Mouse (Mus musculus): ENCODE data around the gene Ado. TPM values are rescaled to one million over a fixed set of nuclear protein-coding genes. Genes with fewer than 3 reads are reported as not detected.

Gene Ado
- total RNA-seq, 4 experiments from 2014 or later = 36.7 to 41.4 (median 39.0) TPM

DNA sequence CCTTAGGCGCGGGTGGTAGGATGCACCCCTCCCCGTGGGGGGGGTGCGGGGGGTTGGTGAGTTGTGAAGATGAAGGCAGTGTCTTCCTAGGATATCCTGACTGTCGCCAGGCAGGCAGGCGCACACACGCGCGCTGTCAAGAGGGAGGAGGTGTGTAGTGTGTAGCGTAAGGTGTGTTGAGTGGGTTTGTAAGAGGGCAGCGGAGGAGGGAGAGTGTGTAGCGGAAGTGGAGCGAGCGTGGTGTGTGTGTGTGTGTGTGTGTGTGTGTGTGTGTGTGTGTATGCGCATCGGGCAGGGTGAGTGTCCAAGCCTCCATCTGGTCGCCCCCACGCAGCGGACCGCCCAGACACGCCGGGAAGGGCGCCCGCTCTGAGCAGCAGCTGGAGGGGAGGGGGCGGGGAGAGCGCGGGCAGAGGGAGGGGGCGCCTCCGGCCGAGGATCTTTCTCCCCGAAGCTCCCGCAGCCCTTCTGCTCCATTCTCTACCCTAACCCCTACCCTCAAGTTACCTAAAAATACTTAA lies 12.1 kb downstream of the Ado start:
- DNase-seq (ENCODE audit: low spot score in 2 of 2) = peak in 1 of 2 experiments; percentile 66

GRCm38 (mm10) chr10:67535972-67536371 lies 12.8 kb downstream of the Ado start:
- peak in 1 of 2 experiments; percentile 56 for DNase-seq (ENCODE audit: low spot score in 2 of 2)

- DNase-seq (ENCODE audit: low spot score in 2 of 2) = no peak
Observed at GRCm38 (mm10) chr10:67535256-67535655, 13.5 kb downstream of the Ado start, which contains the start of gene Egr2. Gene Egr2 (plus strand): TSS chr10:67535475.

DNA sequence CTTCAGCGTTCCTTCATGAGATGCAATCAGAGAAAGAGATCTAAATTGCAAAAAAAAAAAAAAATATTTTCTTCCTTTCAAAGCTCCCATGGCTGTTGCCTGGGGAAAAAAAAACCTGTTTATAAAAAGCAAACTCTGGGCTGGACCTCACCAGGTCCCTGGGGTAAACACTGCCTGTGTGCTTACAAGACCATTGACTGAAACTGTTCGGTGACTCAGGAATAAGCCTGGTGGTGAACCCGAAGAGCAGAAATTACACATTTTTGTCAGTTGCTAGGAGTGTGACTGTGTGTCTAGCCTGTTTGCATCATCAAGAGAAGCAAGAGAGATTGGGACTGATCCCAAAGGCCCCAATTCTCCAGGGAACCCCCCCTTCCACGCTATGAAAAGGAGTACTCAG lies 19.0 kb downstream of the Ado start:
- DNase-seq (ENCODE audit: low spot score in 2 of 2) = no peak

GRCm38 (mm10) chr10:67526435-67526834 lies 22.3 kb downstream of the Ado start:
- no peak for DNase-seq (ENCODE audit: low spot score in 2 of 2)

- no peak for DNase-seq (ENCODE audit: low spot score in 2 of 2)
Observed at GRCm38 (mm10) chr10:67524694-67525093, 24.1 kb downstream of the Ado start.

DNA sequence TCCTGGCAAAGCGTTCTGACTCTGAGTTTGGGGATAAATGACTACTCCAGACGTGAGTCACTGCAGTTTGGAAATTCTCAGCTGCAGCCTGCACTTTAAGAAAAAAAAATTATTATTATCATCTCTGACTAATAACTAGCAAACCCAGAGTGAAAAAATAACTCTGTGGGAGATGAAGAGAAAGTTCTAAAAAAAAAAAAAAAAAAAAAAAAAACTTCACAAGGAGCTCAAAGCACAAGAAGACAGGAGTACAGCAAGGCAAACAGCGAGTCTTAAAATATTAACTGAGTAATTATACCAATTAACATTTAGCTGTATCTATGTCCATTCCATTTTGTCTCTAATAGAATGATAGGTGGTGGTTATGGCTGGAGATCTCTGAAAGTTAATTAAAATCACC lies 24.6 kb downstream of the Ado start:
- no peak for DNase-seq (ENCODE audit: low spot score in 2 of 2)

DNA sequence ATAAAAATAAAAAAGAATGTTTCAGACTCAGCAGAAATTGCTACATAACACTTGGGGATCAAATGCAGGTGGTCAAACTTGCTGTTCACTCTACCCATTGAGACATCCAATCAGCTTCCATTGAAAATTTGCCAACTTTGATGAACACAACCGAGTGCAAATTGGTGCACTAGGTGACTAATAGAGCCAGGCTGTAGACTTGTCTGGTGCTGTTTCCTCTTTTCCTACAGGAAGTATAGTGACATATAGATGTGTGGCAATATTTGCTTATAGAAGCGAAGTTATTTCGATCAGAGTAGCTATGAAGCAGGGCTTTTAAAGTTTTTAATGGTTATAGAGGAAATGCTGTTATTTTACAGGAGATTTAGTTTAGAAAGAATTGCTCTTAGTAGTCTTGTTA lies 30.0 kb downstream of the Ado start:
- no peak for DNase-seq (ENCODE audit: low spot score in 2 of 2)

GRCm38 (mm10) chr10:67512871-67513270 lies 35.9 kb downstream of the Ado start:
- no peak for DNase-seq (ENCODE audit: low spot score in 2 of 2)

DNA sequence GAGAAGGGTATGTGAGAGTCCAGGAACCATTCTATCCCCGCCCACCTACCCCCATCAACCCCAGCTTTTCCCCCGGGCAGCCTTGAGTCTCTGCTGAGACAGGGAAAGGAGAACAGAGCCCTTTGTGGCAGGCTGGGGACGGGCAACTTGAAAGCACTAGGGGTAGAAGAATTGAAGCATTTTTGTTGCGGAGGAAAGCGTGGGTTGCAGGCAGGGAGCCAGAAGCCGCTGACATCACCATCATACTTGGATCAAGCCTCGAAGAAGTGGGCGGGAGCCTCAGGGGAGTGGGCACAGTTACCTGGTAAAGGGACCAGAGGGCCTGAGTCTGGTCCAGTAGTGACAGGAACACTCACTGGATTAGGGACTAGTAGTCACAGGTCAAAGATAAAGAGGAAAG lies 36.5 kb downstream of the Ado start:
- DNase-seq (ENCODE audit: low spot score in 2 of 2) = peak in 1 of 2 experiments; percentile 38

- no peak for DNase-seq (ENCODE audit: low spot score in 2 of 2)
Observed at GRCm38 (mm10) chr10:67505248-67505647, 43.5 kb downstream of the Ado start.

DNA sequence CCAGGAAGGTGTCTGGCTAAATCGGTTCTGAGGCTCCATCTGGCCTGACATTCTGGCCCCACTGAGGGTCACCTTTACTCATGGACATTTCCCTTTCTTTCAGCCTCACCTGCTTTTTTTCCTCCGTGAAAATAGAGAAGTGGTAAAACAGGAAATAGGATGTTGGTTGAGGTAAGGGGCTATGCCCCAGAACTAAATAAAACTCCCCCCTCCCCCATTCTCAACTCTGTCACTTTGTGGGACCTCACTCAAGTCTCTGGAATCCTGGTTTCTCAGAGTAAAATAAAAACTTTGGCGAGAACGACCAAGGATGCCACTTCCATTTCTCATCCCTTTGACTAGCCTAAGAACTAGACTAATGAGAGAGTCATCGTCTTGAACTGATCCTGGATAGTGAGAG lies 44.7 kb downstream of the Ado start:
- no peak for DNase-seq (ENCODE audit: low spot score in 2 of 2)

GRCm38 (mm10) chr10:67503320-67503995 lies 45.3 kb downstream of the Ado start:
- DNase-seq (ENCODE audit: low spot score in 2 of 2) = no peak

GRCm38 (mm10) chr10:67497951-67498350 lies 50.8 kb downstream of the Ado start:
- DNase-seq (ENCODE audit: low spot score in 2 of 2) = no peak

DNA sequence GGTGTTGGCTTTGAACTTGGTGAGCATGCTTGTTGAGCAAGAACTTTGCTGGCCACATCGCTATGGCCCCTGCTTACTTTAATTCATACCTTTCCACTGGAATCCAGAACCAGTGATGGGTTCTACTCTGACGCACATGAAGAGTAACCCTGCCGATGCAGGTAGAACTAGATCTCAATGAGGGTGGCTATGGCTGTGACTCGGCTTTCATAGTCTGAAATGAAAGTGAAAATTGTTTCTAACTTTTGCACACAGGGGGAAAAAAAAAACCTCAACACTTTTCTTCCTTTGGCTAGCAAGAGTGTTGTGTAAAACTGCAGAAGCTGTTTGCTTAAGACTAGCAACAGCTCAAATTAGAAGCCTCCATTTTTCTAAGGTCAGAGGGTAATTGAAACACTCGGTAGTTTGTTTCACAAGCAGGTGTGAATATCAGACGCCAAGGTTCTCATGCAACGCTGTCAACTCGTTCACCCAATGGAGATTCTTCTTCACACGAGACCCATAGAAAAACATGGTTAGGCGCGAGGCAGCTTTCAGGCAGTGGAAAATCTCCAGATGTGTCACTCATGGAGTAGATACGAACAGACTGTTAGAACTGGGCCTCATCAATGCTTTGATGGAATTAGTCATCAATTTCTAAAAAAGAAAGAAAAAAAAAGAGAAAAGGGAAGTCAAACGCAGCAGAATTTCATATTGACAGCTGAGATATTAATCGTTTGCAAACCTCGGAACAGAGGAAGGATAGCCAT lies 51.4 kb downstream of the Ado start:
- DNase-seq (ENCODE audit: low spot score in 2 of 2) = no peak

Other genes with a start within 250 kb of the Ado start
- gene Egr2, start 13.5 kb downstream of the Ado start, total RNA-seq (2022) = 1 to 10 TPM; 2.2 to 8.3 (median 7.9) TPM